Mouse (Mus musculus): ENCODE data around the gene 9130230L23Rik.

DNA sequence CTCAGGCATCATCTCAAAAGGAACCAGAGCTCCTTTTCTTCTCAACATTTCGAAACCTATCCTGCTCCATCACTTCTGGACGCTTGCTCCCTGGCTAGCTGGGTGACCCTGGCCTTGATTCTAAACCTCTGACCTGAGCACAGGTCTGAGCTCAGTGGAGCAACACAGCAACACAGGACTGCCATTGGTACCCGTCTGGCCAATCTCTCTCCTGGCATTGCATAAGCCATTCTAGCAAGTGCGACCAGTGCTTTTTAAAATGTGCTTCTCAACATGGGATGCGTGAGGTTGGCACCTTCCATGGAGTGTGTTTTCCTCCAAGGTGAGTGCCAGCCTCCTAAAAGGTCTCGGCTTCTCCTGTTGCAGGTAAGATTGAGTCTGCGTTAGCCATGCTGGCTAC is 5.0 kb downstream of the 9130230L23Rik start:
- TF ChIP-seq POLR2A (IDR thresholded peaks at IDR 0.05; ENCODE audit: borderline replicate concordance, extremely low read depth, insufficient read depth, insufficient read length, poor library complexity, severe bottlenecking) (no peak), CTCF (IDR thresholded peaks at IDR 0.05; ENCODE audit: borderline replicate concordance, extremely low read depth, insufficient read depth, insufficient read length) (no peak)
